Mouse (Mus musculus): ENCODE data around the gene Obscn. TPM values are rescaled to one million over a fixed set of nuclear protein-coding genes. Genes with fewer than 3 reads are reported as not detected.

The Obscn gene
- polyA plus RNA-seq, 1 experiment: not detected

DNA sequence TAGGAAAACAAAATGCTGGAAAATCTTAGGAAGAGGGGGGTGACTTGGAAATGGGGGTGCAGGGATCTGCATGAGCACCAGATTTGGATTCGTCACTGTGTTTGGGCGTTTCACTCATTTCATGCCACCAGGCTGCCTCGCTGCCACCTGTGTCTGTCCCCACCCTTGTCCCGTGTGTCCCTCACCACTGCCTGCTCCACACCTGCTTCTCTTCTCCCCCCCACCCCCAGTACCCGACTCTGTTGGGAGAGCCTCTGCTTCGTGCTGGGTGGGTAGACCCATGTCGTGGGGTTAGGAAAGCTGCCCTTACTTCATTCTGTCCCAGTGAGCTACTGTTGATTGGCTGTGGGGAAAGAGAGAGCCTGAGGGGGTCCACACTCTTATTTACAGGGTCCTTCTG lies 151.5 kb downstream of the Obscn start:
- TF ChIP-seq CTCF (IDR thresholded peaks at IDR 0.05; ENCODE audit: insufficient read depth, low read depth, low read length) (no peak), POLR2A (IDR thresholded peaks at IDR 0.05; ENCODE audit: insufficient read depth, low read depth, low read length) (no peak)
- 91% methylated on average over 7 of the region's 7 CpGs for WGBS
- H3K27ac ChIP-seq (ENCODE audit: insufficient read depth, low read depth, low read length): no peak overlapping the region
- peaks cover 36% of the 10 kb centered on the region for H3K4me1 ChIP-seq (ENCODE audit: control insufficient read depth, insufficient read depth, low read length)
- no peak overlapping the region for H3K4me3 ChIP-seq (ENCODE audit: insufficient read depth, low read depth, low read length)

- WGBS: 82% methylated on average over 6 of the region's 6 CpGs
- no peak for TF ChIP-seq CTCF (IDR thresholded peaks at IDR 0.05; ENCODE audit: insufficient read depth, low read depth, low read length)
- TF ChIP-seq POLR2A (IDR thresholded peaks at IDR 0.05; ENCODE audit: insufficient read depth, low read depth, low read length): no peak
- Histone ChIP-seq H3K4me3 (ENCODE audit: insufficient read depth, low read depth, low read length) (no peak overlapping the region), H3K4me1 (ENCODE audit: control insufficient read depth, insufficient read depth, low read length) (peaks cover 40% of the 10 kb centered on the region), H3K27ac (ENCODE audit: insufficient read depth, low read depth, low read length) (no peak overlapping the region)
Observed at GRCm38 (mm10) chr11:58983691-58984341, 152.4 kb downstream of the Obscn start.

- H3K27ac ChIP-seq (ENCODE audit: insufficient read depth, low read depth, low read length): peak overlapping the region; percentile 13
- peaks cover 40% of the 10 kb centered on the region for H3K4me1 ChIP-seq (ENCODE audit: control insufficient read depth, insufficient read depth, low read length)
- TF ChIP-seq POLR2A (IDR thresholded peaks at IDR 0.05; ENCODE audit: insufficient read depth, low read depth, low read length) (no peak), CTCF (IDR thresholded peaks at IDR 0.05; ENCODE audit: insufficient read depth, low read depth, low read length) (no peak)
- H3K4me3 ChIP-seq (ENCODE audit: insufficient read depth, low read depth, low read length): no peak overlapping the region
- 66% methylated on average over 18 of the region's 18 CpGs for whole genome bisulfite sequencing
Observed at GRCm38 (mm10) chr11:58982471-58983097, 153.6 kb downstream of the Obscn start.

DNA sequence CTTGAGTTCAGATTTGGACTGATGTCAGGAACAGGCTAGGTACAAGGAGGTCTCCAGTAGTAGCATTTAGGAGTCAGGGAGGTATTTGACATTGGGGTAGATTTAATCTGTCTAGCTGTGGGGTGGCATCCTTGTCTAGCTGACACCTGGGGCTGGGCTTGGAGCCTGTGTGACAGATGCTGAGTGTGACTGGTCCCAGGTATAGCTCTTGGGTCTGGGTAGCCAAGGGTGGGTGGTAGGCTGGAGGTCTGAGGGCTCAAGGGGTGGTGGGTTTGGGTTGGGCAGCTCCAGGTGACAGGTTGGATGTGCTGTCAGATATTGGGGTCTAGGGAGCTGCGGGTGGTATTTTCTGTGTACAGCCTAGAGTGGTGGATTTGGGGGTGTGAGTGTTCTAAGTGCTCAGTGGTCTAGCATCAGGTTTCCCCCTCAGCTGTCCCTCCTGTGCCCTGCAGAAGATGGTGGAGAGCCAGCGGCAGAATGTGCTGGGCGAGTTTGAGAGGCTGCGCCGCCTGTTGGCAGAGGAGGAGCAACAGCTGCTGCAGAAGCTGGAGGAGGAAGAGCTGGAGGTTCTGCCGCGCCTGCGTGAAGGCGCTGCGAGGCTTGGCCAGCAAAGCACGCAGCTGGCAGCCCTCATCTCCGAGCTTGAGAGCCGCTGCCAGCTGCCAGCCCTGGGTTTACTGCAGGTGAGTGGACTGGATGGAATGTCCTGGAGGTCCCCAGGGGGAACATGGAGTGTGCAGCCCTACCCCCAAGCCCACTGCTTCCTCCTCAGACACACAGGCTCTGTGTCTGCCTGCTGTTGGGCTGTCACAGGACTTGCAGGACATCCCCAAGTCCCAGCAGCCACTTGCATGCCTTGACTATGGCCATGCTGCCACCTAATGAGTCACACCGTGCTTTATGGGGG lies 154.4 kb downstream of the Obscn start:
- 18% methylated on average over 14 of the region's 14 CpGs for WGBS

GRCm38 (mm10) chr11:58980381-58980990 lies 155.7 kb downstream of the Obscn start:
- 51% methylated on average over 5 of the region's 5 CpGs for WGBS
- no peak for TF ChIP-seq CTCF (IDR thresholded peaks at IDR 0.05; ENCODE audit: insufficient read depth, low read depth, low read length)
- no peak for TF ChIP-seq POLR2A (IDR thresholded peaks at IDR 0.05; ENCODE audit: insufficient read depth, low read depth, low read length)
- H3K27ac ChIP-seq (ENCODE audit: insufficient read depth, low read depth, low read length): no peak overlapping the region
- peaks cover 44% of the 10 kb centered on the region for H3K4me1 ChIP-seq (ENCODE audit: control insufficient read depth, insufficient read depth, low read length)
- no peak overlapping the region for H3K4me3 ChIP-seq (ENCODE audit: insufficient read depth, low read depth, low read length)

More for the DNA sequence above, 154.4 kb downstream of the Obscn start:
- peak overlapping the region; percentile 29 for H3K27ac ChIP-seq (ENCODE audit: insufficient read depth, low read depth, low read length)
- no peak for TF ChIP-seq CTCF (IDR thresholded peaks at IDR 0.05; ENCODE audit: insufficient read depth, low read depth, low read length)
- no peak for TF ChIP-seq POLR2A (IDR thresholded peaks at IDR 0.05; ENCODE audit: insufficient read depth, low read depth, low read length)
- peaks cover 46% of the 10 kb centered on the region for H3K4me1 ChIP-seq (ENCODE audit: control insufficient read depth, insufficient read depth, low read length)
- no peak overlapping the region for H3K4me3 ChIP-seq (ENCODE audit: insufficient read depth, low read depth, low read length)

DNA sequence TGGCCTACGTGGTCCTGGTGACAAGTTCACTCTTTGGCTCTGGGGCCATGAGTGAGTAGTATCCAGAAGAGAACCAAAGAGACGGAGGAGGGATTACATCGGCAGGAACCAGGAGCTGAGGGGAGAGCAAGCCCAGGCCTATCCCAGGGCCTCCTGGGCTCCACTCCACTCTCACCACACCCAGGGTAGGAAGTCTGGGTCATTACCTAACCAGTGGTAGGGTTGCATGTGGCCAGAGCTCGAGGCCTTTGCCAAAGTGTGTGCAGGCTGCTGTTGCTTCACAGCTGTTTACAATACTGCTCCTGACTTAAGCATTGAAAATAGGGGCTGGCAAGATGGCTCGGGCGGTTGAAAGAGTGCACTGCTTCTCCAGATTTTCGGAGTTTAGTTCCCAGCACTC lies 156.5 kb downstream of the Obscn start:
- no peak for TF ChIP-seq CTCF (IDR thresholded peaks at IDR 0.05; ENCODE audit: insufficient read depth, low read depth, low read length)
- no peak for TF ChIP-seq POLR2A (IDR thresholded peaks at IDR 0.05; ENCODE audit: insufficient read depth, low read depth, low read length)
- H3K27ac ChIP-seq (ENCODE audit: insufficient read depth, low read depth, low read length): no peak overlapping the region
- peak overlapping the region; percentile 22 for H3K4me3 ChIP-seq (ENCODE audit: insufficient read depth, low read depth, low read length)
- peaks cover 41% of the 10 kb centered on the region for H3K4me1 ChIP-seq (ENCODE audit: control insufficient read depth, insufficient read depth, low read length)
- 51% methylated on average over 7 of the region's 7 CpGs for WGBS

DNA sequence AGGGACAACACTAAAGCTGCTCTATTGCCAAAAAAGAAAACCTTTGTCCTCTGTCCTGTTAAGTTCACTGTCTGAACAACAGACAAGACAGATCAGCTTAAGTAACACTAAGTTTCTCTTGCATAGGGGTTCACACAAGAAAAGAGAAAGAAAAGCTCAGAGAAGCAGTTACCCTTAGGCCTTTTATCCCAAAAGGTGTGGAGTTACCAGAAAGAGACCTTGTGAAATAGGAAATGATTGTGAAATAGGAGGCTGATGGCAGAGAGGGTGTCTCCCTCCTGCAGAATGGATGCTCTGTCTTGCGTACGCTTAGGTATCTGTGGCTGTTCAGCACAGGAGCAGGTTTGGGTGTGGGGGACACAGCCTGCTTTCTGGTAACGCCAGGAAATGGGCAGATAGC lies 157.0 kb downstream of the Obscn start:
- no peak for TF ChIP-seq POLR2A (IDR thresholded peaks at IDR 0.05; ENCODE audit: insufficient read depth, low read depth, low read length)
- TF ChIP-seq CTCF (IDR thresholded peaks at IDR 0.05; ENCODE audit: insufficient read depth, low read depth, low read length): no peak
- H3K4me1 ChIP-seq (ENCODE audit: control insufficient read depth, insufficient read depth, low read length): peaks cover 40% of the 10 kb centered on the region
- WGBS: 72% methylated on average over 3 of the region's 3 CpGs
- no peak overlapping the region for H3K27ac ChIP-seq (ENCODE audit: insufficient read depth, low read depth, low read length)
- H3K4me3 ChIP-seq (ENCODE audit: insufficient read depth, low read depth, low read length): peak overlapping the region; percentile 22

DNA sequence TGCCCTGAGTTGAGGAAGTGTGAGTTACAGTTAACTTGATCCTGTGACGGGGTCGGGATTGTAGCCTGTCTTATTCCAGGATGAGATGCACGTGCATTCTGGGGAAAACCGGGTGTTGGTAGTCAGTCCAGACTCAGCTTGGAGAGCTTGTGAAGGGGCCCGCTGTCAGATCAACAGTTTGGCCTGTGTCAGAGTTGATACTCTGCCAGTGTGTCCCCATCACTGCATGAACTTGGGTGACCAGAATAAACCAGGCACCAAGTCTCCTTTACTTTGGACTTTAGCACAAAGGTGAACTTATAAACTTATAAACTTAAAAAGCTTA lies 157.5 kb downstream of the Obscn start:
- no peak overlapping the region for H3K27ac ChIP-seq (ENCODE audit: insufficient read depth, low read depth, low read length)
- peaks cover 40% of the 10 kb centered on the region for H3K4me1 ChIP-seq (ENCODE audit: control insufficient read depth, insufficient read depth, low read length)
- peak overlapping the region; percentile 68 for H3K4me3 ChIP-seq (ENCODE audit: insufficient read depth, low read depth, low read length)

More for the DNA sequence above, 157.5 kb downstream of the Obscn start:
- TF ChIP-seq POLR2A (IDR thresholded peaks at IDR 0.05; ENCODE audit: insufficient read depth, low read depth, low read length) (no peak), CTCF (IDR thresholded peaks at IDR 0.05; ENCODE audit: insufficient read depth, low read depth, low read length) (no peak)
- WGBS: 1% methylated on average over 5 of the region's 5 CpGs

All from olfactory bulb, adult 2 months (tissue).